Mouse (Mus musculus): ENCODE data around the gene Rhbdf2.
A peak's percentile ranks its signal among the peaks of the same experiment; 100 is the strongest.

The Rhbdf2 gene

GRCm38 (mm10) chr11:116659027-116659621 is 32.3 kb upstream of the Rhbdf2 start:
- no peak for DNase-seq (ENCODE audit: low spot score in 2 of 2)

- no peak for DNase-seq (ENCODE audit: low spot score in 2 of 2)
Measured at GRCm38 (mm10) chr11:116658238-116658637, 31.4 kb upstream of the Rhbdf2 start.

GRCm38 (mm10) chr11:116657311-116658223 is 30.7 kb upstream of the Rhbdf2 start:
- DNase-seq (ENCODE audit: low spot score in 2 of 2) = peak; percentile 95 to 97

GRCm38 (mm10) chr11:116656348-116657191 is 29.8 kb upstream of the Rhbdf2 start:
- DNase-seq (ENCODE audit: low spot score in 2 of 2) = no peak

GRCm38 (mm10) chr11:116654255-116654821 is 27.5 kb upstream of the Rhbdf2 start, which contains the start of gene Cygb:
Cygb (minus strand) TSS chr11:116654313.
- DNase-seq (ENCODE audit: low spot score in 2 of 2) = peak; percentile 59 to 62

- DNase-seq (ENCODE audit: low spot score in 2 of 2) = no peak
Measured at GRCm38 (mm10) chr11:116653709-116654221, 26.9 kb upstream of the Rhbdf2 start.

GRCm38 (mm10) chr11:116653234-116653633 is 26.4 kb upstream of the Rhbdf2 start, which contains the start of gene Prcd:
Prcd (plus strand) TSS chr11:116653534.
- no peak for DNase-seq (ENCODE audit: low spot score in 2 of 2)

- no peak for DNase-seq (ENCODE audit: low spot score in 2 of 2)
Measured at GRCm38 (mm10) chr11:116652330-116653098, 25.7 kb upstream of the Rhbdf2 start.

GRCm38 (mm10) chr11:116651339-116651738 is 24.5 kb upstream of the Rhbdf2 start:
- no peak for DNase-seq (ENCODE audit: low spot score in 2 of 2)

GRCm38 (mm10) chr11:116650811-116651210 is 24.0 kb upstream of the Rhbdf2 start:
- DNase-seq (ENCODE audit: low spot score in 2 of 2) = no peak

- DNase-seq (ENCODE audit: low spot score in 2 of 2) = no peak
Measured at GRCm38 (mm10) chr11:116649711-116650337, 23.0 kb upstream of the Rhbdf2 start.

- DNase-seq (ENCODE audit: low spot score in 2 of 2) = no peak
Measured at GRCm38 (mm10) chr11:116648976-116649375, 22.2 kb upstream of the Rhbdf2 start.

GRCm38 (mm10) chr11:116648213-116648921 is 21.5 kb upstream of the Rhbdf2 start:
- DNase-seq (ENCODE audit: low spot score in 2 of 2) = peak; percentile 86 to 89

GRCm38 (mm10) chr11:116647340-116647991 is 20.6 kb upstream of the Rhbdf2 start:
- DNase-seq (ENCODE audit: low spot score in 2 of 2) = peak; percentile 89

GRCm38 (mm10) chr11:116646771-116647170 is 20.0 kb upstream of the Rhbdf2 start:
- DNase-seq (ENCODE audit: low spot score in 2 of 2) = no peak

GRCm38 (mm10) chr11:116646136-116646535 is 19.3 kb upstream of the Rhbdf2 start:
- DNase-seq (ENCODE audit: low spot score in 2 of 2) = no peak

- DNase-seq (ENCODE audit: low spot score in 2 of 2) = no peak
Measured at GRCm38 (mm10) chr11:116645446-116646110, 18.8 kb upstream of the Rhbdf2 start.
